Mouse (Mus musculus) embryonic facial prominence, embryonic 15.5 days (tissue): Measurements from ENCODE around the gene Qrich1. TPM values are rescaled to one million over a fixed set of nuclear protein-coding genes. Genes with fewer than 3 reads are reported as not detected.

Experiments used
- ATAC-seq: fragments of 200-750 bp; cut with Nextera tagmentation; 2 replicates; pipeline ENCODE4 v1.8.0; 2017; ENCODE audit warnings: low read depth, moderate TSS enrichment; ENCODE audit not compliant: insufficient number of reproducible peaks, low FRiP score, low TSS enrichment
- H3K27ac ChIP-seq: fragments of 300-500 bp; sonication (generic); replicated peaks from 2 replicates; pipeline ENCODE4 v1.5.1; 2015; ENCODE audit warnings: mild to moderate bottlenecking, inconsistent platforms
- H3K27me3 ChIP-seq: fragments of 300-500 bp; sonication (generic); 2 replicates; pipeline ENCODE4 v1.6.1; 2015; ENCODE audit warnings: inconsistent platforms
- H3K36me3 ChIP-seq: fragments of 300-500 bp; sonication (generic); 2 replicates; pipeline ENCODE4 v1.6.1; 2015; ENCODE audit warnings: mild to moderate bottlenecking, inconsistent platforms
- H3K4me1 ChIP-seq: fragments of 300-500 bp; sonication (generic); 2 replicates; pipeline ENCODE4 v1.6.1; 2015; ENCODE audit warnings: inconsistent platforms
- H3K4me2 ChIP-seq: fragments of 300-500 bp; sonication (generic); replicated peaks from 2 replicates; pipeline ENCODE4 v1.6.1; 2015; ENCODE audit warnings: mild to moderate bottlenecking, inconsistent platforms
- H3K4me3 ChIP-seq: fragments of 300-500 bp; sonication (generic); replicated peaks from 2 replicates; pipeline ENCODE4 v1.5.1; 2015; ENCODE audit warnings: mild to moderate bottlenecking, inconsistent platforms
- H3K9ac ChIP-seq: fragments of 300-500 bp; sonication (generic); 2 replicates; pipeline ENCODE4 v1.6.1; 2015; ENCODE audit warnings: inconsistent platforms
- H3K9me3 ChIP-seq: fragments of 300-500 bp; sonication (generic); replicated peaks from 2 replicates; pipeline ENCODE4 v1.6.1; 2016; ENCODE audit warnings: inconsistent platforms
- WGBS: fragments of 180-500 bp; shearing (Covaris S2); methylation state at CpG from one replicate; pipeline ENCODE4 v1.1.7; 2015; 5-methylcytosine and 5-hydroxymethylcytosine counted together
- polyA plus RNA-seq: library from polyadenylated mRNA; unstranded; fragments of >200 nt; fragmentation: Nextera tagmentation; extraction: Ambion mirVana; gene quantifications from 2 replicates; pipeline ENCODE4 v1.2.1, GENCODE M21; 2015

Qrich1 gene
- polyA plus RNA-seq, 1 experiment from 2014 or later, result 125 TPM

GRCm38 (mm10) chr9:108525400-108525799 lies 8.8 kb downstream of the Qrich1 start:
- H3K27ac ChIP-seq, result no peak overlapping the region
- H3K4me3 ChIP-seq, result no peak overlapping the region
- no peak overlapping the region for H3K4me2 ChIP-seq
- no peaks in the 10 kb centered on the region for H3K27me3 ChIP-seq
- no peak overlapping the region for H3K9ac ChIP-seq
- 83% methylated on average over 3 of the region's 3 CpGs for WGBS
- no peaks in the 10 kb centered on the region for H3K4me1 ChIP-seq
- peaks cover 31% of the 10 kb centered on the region for H3K36me3 ChIP-seq
- no peak for ATAC-seq
- no peaks in the 10 kb centered on the region for H3K9me3 ChIP-seq

GRCm38 (mm10) chr9:108530954-108531353 lies 14.3 kb downstream of the Qrich1 start:
- peaks cover 74% of the 10 kb centered on the region for H3K36me3 ChIP-seq
- no peak overlapping the region for H3K9ac ChIP-seq

GRCm38 (mm10) chr9:108531496-108531895 lies 14.9 kb downstream of the Qrich1 start:
- Histone ChIP-seq H3K9ac (no peak overlapping the region), H3K27ac (no peak overlapping the region), H3K36me3 (peaks cover 79% of the 10 kb centered on the region), H3K4me3 (no peak overlapping the region), H3K4me2 (no peak overlapping the region), H3K9me3 (no peaks in the 10 kb centered on the region), H3K27me3 (no peaks in the 10 kb centered on the region), H3K4me1 (no peaks in the 10 kb centered on the region)
- no peak for ATAC-seq
- 84% methylated on average over 1 of the region's 1 CpGs for WGBS

More at GRCm38 (mm10) chr9:108530954-108531353, 14.3 kb downstream of the Qrich1 start:
- Histone ChIP-seq H3K27me3 (no peaks in the 10 kb centered on the region), H3K9me3 (no peaks in the 10 kb centered on the region), H3K4me1 (no peaks in the 10 kb centered on the region), H3K27ac (no peak overlapping the region), H3K4me3 (no peak overlapping the region), H3K4me2 (no peak overlapping the region)
- no peak for ATAC-seq
- 93% methylated on average over 1 of the region's 1 CpGs for WGBS

- Histone ChIP-seq H3K27ac (no peak overlapping the region), H3K4me1 (no peaks in the 10 kb centered on the region), H3K27me3 (no peaks in the 10 kb centered on the region), H3K36me3 (peaks cover 86% of the 10 kb centered on the region), H3K9ac (no peak overlapping the region), H3K9me3 (no peaks in the 10 kb centered on the region), H3K4me3 (no peak overlapping the region), H3K4me2 (no peak overlapping the region)
- no peak for ATAC-seq
These were observed 24.2 kb downstream of the Qrich1 start for GRCm38 (mm10) chr9:108540846-108541245.

GRCm38 (mm10) chr9:108545986-108546385 lies 29.4 kb downstream of the Qrich1 start:
- Histone ChIP-seq H3K36me3 (peaks cover 81% of the 10 kb centered on the region), H3K4me2 (no peak overlapping the region), H3K4me1 (no peaks in the 10 kb centered on the region), H3K9me3 (no peaks in the 10 kb centered on the region), H3K27ac (no peak overlapping the region), H3K9ac (no peak overlapping the region), H3K27me3 (no peaks in the 10 kb centered on the region), H3K4me3 (no peak overlapping the region)
- WGBS, result 91% methylated on average over 3 of the region's 3 CpGs
- ATAC-seq, result no peak

GRCm38 (mm10) chr9:108546875-108547274 lies 30.3 kb downstream of the Qrich1 start:
- H3K9ac ChIP-seq, result no peak overlapping the region
- no peaks in the 10 kb centered on the region for H3K4me1 ChIP-seq
- no peak overlapping the region for H3K4me2 ChIP-seq
- no peak for ATAC-seq
- H3K27ac ChIP-seq, result no peak overlapping the region
- H3K4me3 ChIP-seq, result no peak overlapping the region
- peaks cover 76% of the 10 kb centered on the region for H3K36me3 ChIP-seq
- no peaks in the 10 kb centered on the region for H3K9me3 ChIP-seq
- H3K27me3 ChIP-seq, result no peaks in the 10 kb centered on the region
- WGBS, result 89% methylated on average over 1 of the region's 1 CpGs

GRCm38 (mm10) chr9:108559169-108559568 lies 42.6 kb downstream of the Qrich1 start:
- Histone ChIP-seq H3K4me2 (no peak overlapping the region), H3K9me3 (no peaks in the 10 kb centered on the region), H3K36me3 (peaks cover 71% of the 10 kb centered on the region), H3K9ac (no peak overlapping the region), H3K27me3 (no peaks in the 10 kb centered on the region), H3K4me3 (no peak overlapping the region), H3K27ac (no peak overlapping the region), H3K4me1 (peaks cover 13% of the 10 kb centered on the region)
- no peak for ATAC-seq
- WGBS, result 83% methylated on average over 4 of the region's 4 CpGs

- peak within 1 kb of the TSS; percentile 86 for H3K27ac ChIP-seq
- H3K4me1 ChIP-seq, result peaks cover 14% of the 10 kb centered on the region
- H3K9me3 ChIP-seq, result no peaks in the 10 kb centered on the region
- no peaks in the 10 kb centered on the region for H3K27me3 ChIP-seq
- H3K4me3 ChIP-seq, result peak within 1 kb of the TSS; percentile 63
- peak within 1 kb of the TSS; percentile 77 for H3K9ac ChIP-seq
- peak within 1 kb of the TSS; percentile 69 for H3K4me2 ChIP-seq
- peak; percentile 98 for ATAC-seq
- WGBS, result 0% methylated on average over 53 of the region's 53 CpGs
- peaks cover 74% of the 10 kb centered on the region for H3K36me3 ChIP-seq
These were observed 43.7 kb downstream of the Qrich1 start, which contains the start of gene Impdh2 for GRCm38 (mm10) chr9:108560227-108560841. Gene Impdh2 (plus strand): TSS chr9:108560286.

GRCm38 (mm10) chr9:108563671-108564070 lies 47.1 kb downstream of the Qrich1 start:
- no peak overlapping the region for H3K4me3 ChIP-seq
- H3K9me3 ChIP-seq, result no peaks in the 10 kb centered on the region
- peaks cover 36% of the 10 kb centered on the region for H3K4me1 ChIP-seq
- no peak overlapping the region for H3K9ac ChIP-seq
- ATAC-seq, result no peak
- no peak overlapping the region for H3K4me2 ChIP-seq
- WGBS, result 93% methylated on average over 8 of the region's 8 CpGs
- no peaks in the 10 kb centered on the region for H3K27me3 ChIP-seq
- H3K36me3 ChIP-seq, result peaks cover 47% of the 10 kb centered on the region
- no peak overlapping the region for H3K27ac ChIP-seq

GRCm38 (mm10) chr9:108564131-108564530 lies 47.5 kb downstream of the Qrich1 start:
- H3K4me3 ChIP-seq, result no peak overlapping the region
- no peak overlapping the region for H3K27ac ChIP-seq
- ATAC-seq, result no peak
- H3K36me3 ChIP-seq, result peaks cover 43% of the 10 kb centered on the region
- H3K4me2 ChIP-seq, result no peak overlapping the region
- H3K27me3 ChIP-seq, result no peaks in the 10 kb centered on the region
- H3K9me3 ChIP-seq, result no peaks in the 10 kb centered on the region
- 75% methylated on average over 7 of the region's 7 CpGs for WGBS
- H3K9ac ChIP-seq, result no peak overlapping the region
- peaks cover 39% of the 10 kb centered on the region for H3K4me1 ChIP-seq

GRCm38 (mm10) chr9:108565881-108566814 lies 49.5 kb downstream of the Qrich1 start:
- H3K4me2 ChIP-seq, result peak overlapping the region; percentile 97
- H3K4me1 ChIP-seq, result peaks cover 48% of the 10 kb centered on the region
- no peaks in the 10 kb centered on the region for H3K9me3 ChIP-seq
- H3K9ac ChIP-seq, result peak overlapping the region; percentile 75
- 12% methylated on average over 35 of the region's 35 CpGs for WGBS
- peak overlapping the region; percentile 72 for H3K4me3 ChIP-seq
- peak overlapping the region; percentile 96 for H3K27ac ChIP-seq
- ATAC-seq, result no peak
- peaks cover 40% of the 10 kb centered on the region for H3K36me3 ChIP-seq
- H3K27me3 ChIP-seq, result no peaks in the 10 kb centered on the region
